Mouse (Mus musculus) liver, embryonic 14.5 days (tissue): ENCODE results near the gene AC153137.1.

ENCODE experiments used
- CTCF ChIP-seq: IDR thresholded peaks from 2 replicates; pipeline ENCODE4 v1.5.1; 2016; ENCODE audit warnings: antibody characterized with exemption, low read depth, control low read depth
- EP300 ChIP-seq: IDR thresholded peaks from 2 replicates; pipeline ENCODE4 v1.6.1; 2016; ENCODE audit warnings: antibody characterized with exemption, low read depth

GRCm38 (mm10) chr1:31016068-31016467, 38.3 kb upstream of the AC153137.1 start:
- TF ChIP-seq CTCF (no peak), EP300 (no peak)
